Mouse (Mus musculus): ENCODE measurements around the gene Thsd4. TPM values are rescaled to one million over a fixed set of nuclear protein-coding genes. Genes with fewer than 3 reads are reported as not detected.
A peak's percentile ranks its signal among the peaks of the same experiment; 100 is the strongest.

Gene Thsd4
- polyA plus RNA-seq, 1 experiment from 2014 or later, result 12.3 TPM

DNA sequence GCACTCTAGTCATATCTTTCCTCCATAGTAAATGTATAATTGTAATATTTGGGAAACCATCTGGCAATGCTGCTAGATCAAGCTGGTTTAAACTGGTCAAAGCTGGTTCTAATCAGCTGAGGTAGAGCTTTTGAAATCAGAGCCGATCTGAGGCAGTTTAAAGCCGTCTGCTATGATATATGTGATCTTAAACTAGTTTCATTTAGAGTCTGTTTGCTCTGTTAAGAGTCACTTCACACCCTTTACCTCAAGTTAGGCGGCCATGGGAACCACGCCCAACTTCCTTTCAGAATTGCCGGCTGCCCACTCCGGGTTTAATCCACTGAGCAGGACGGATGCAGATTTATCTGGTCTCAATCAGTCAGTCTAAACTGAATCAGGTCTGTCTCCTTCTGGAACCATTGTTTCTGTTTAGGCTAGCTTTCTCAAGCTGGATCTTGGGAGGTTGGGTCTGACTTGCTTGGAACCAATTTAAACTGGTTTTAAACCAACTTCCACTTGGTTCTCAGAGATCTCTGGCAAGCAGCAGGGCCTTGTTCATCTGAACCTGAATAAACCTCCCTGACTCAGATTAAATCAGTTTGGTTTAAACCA is 21.7 kb upstream of the Thsd4 start:
- H3K4me1 ChIP-seq, result no peaks in the 10 kb centered on the region
- H3K4me2 ChIP-seq (replicated peaks), result no peak overlapping the region
- H3K9me3 ChIP-seq, result no peaks in the 10 kb centered on the region
- no peaks in the 10 kb centered on the region for H3K27me3 ChIP-seq
- H3K27ac ChIP-seq, result no peak overlapping the region
- ATAC-seq (ENCODE audit: insufficient number of reproducible peaks, insufficient read depth, low FRiP score, low TSS enrichment), result no peak
- H3K4me3 ChIP-seq, result no peak overlapping the region
- H3K9ac ChIP-seq, result no peak overlapping the region
- no peaks in the 10 kb centered on the region for H3K36me3 ChIP-seq
- WGBS, result 53% methylated on average over 7 of the region's 7 CpGs

DNA sequence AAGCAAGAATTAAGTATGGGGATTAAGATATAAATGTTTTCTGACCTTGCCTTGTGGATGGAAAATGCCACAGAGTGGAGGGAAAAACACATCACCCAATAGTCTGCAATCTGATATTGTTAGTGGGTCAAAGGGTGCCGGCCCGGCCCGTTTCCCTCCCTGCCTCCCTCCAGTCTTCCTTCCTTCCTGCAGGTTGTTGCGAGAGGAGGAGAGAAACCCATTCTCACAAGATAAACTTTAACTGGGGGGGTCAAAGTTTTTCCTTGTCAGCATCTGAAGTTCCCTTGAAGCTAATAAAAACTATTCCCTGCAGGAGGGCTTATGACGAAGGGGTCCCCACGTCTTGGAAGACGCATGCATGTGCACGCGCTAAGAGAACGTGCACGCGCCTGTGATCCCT is 8.5 kb upstream of the Thsd4 start:
- ATAC-seq (ENCODE audit: insufficient number of reproducible peaks, insufficient read depth, low FRiP score, low TSS enrichment), result no peak
- no peaks in the 10 kb centered on the region for H3K9me3 ChIP-seq
- H3K4me1 ChIP-seq, result peaks cover 5% of the 10 kb centered on the region; the same call in 1 of the 2 replicates
- 0 out of 2 replicates have a peak, but pooled peaks cover 3% of the 10 kb centered on the region for H3K27me3 ChIP-seq
- no peak overlapping the region for H3K4me3 ChIP-seq
- 86% methylated on average over 11 of the region's 12 CpGs for WGBS
- H3K9ac ChIP-seq, result no peak overlapping the region
- H3K27ac ChIP-seq, result no peak overlapping the region
- no peaks in the 10 kb centered on the region for H3K36me3 ChIP-seq
- H3K4me2 ChIP-seq (replicated peaks), result no peak overlapping the region

DNA sequence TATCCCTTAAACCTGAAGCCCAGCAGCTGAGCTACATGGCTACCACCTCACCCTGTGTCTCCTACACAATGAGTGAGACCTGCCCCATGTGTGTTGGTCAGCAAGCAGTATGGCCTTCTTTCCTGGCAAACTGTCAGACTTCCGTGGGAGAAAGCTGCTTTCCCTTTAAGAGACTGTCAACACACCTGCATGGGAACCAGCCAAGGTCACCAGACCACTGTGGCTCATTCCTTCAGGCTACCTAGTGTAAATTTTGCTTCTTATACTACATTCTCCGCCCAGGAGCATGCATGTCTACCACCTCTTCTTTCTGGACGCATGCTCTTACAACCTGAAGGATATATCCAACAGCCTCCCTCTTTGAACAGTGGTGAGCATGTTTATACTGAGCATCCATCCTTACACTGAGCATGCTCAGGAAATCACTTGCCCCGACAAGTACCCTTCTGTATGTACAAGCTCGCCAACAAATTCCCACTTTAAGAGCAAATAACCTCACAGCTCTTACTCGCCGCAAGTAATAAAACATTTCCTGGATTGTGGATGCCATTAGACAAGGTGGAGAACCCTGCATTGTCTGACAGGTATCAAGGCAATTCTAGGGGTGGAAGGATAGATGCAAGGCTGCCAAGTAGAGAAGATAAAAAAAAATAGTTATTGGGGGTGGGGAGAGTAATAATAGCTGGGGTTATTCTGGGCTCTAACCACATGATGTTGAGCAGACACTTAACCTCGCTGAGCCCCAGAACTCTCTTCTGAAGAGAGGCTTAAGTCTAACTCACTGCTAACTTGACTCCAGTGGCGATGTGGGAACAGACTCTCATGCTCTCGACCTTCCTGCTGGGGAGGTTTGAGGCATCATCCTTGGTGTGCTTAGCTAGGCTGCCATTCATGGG is 7.8 kb upstream of the Thsd4 start:
- no peak for ATAC-seq (ENCODE audit: insufficient number of reproducible peaks, insufficient read depth, low FRiP score, low TSS enrichment)
- peaks cover 5% of the 10 kb centered on the region; the same call in 1 of the 2 replicates for H3K4me1 ChIP-seq
- no peak overlapping the region for H3K4me2 ChIP-seq (replicated peaks)
- no peak overlapping the region for H3K27ac ChIP-seq
- 81% methylated on average over 10 of the region's 10 CpGs for WGBS
- 0 out of 2 replicates have a peak, but pooled peaks cover 3% of the 10 kb centered on the region for H3K27me3 ChIP-seq
- no peaks in the 10 kb centered on the region for H3K9me3 ChIP-seq
- no peak overlapping the region for H3K4me3 ChIP-seq
- H3K9ac ChIP-seq, result no peak overlapping the region
- no peaks in the 10 kb centered on the region for H3K36me3 ChIP-seq

DNA sequence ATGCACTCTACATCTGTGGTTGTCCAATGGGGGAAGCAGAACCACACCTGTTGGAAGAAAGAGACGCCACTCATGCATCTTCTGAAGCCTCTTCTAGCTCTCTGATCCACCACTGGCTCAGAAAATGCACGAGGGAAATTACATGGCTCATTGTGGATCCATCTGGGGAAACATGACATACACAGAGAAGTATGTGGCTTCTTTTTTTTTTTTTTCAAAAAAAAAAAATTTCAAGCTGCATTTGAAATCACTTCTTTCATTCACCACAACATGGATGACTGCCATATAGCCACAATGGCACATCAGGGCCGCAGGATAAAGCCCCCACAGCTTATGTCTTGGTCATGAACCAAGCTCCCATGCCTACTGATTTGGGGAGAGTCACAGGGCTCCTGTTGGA is 6.4 kb upstream of the Thsd4 start:
- Histone ChIP-seq H3K9ac (no peak overlapping the region), H3K4me3 (no peak overlapping the region), H3K27me3 (0 out of 2 replicates have a peak, but pooled peaks cover 3% of the 10 kb centered on the region), H3K4me2 (replicated peaks) (no peak overlapping the region), H3K9me3 (no peaks in the 10 kb centered on the region), H3K27ac (no peak overlapping the region), H3K4me1 (peaks cover 5% of the 10 kb centered on the region; the same call in 1 of the 2 replicates), H3K36me3 (no peaks in the 10 kb centered on the region)
- whole genome bisulfite sequencing, result 69% methylated on average over 3 of the region's 3 CpGs
- ATAC-seq (ENCODE audit: insufficient number of reproducible peaks, insufficient read depth, low FRiP score, low TSS enrichment), result no peak

DNA sequence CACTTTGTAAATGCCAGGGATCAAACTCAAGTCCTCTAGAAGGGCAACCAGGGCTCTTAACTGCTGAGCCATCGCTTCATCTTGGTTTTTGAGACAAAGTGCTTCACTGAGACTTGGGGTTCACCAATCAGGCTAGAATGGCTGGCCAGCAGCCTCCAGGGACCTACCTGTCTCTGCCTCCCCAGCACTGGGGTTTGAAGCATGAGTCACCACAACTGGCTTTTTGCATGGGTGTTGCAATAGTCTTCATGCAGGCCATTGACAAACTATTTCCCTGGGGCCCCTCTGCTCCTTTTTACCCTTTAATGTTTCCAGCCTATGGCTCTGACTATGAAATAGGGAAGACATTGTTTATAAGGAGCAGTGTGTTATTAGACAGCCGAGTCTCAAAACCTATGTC is 6.0 kb upstream of the Thsd4 start:
- Histone ChIP-seq H3K36me3 (no peaks in the 10 kb centered on the region), H3K27me3 (0 out of 2 replicates have a peak, but pooled peaks cover 2% of the 10 kb centered on the region), H3K4me1 (peaks cover 5% of the 10 kb centered on the region; the same call in 1 of the 2 replicates), H3K27ac (no peak overlapping the region), H3K9me3 (no peaks in the 10 kb centered on the region), H3K4me2 (replicated peaks) (no peak overlapping the region), H3K9ac (no peak overlapping the region), H3K4me3 (no peak overlapping the region)
- ATAC-seq (ENCODE audit: insufficient number of reproducible peaks, insufficient read depth, low FRiP score, low TSS enrichment), result no peak
- WGBS, result 88% methylated on average over 2 of the region's 2 CpGs

DNA sequence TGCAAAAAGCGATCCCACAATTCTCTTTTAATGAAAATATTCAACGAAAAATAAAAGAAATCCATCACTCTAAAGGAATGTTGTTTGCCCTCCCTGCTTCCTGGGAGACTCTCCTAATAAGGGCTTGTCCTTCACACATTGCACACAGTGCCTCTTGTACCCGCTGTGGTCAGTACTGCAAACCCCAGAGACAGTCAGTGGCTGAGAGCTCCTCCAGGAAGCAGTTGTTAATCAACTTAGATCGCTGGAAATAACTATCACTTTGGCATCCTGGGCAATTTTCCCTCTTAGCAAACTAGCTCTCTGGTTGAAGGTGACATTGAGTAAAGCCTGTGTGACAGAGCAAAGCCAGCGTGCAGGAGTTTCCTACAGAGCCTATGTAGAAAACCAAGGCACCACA is 5.2 kb upstream of the Thsd4 start:
- no peak for ATAC-seq (ENCODE audit: insufficient number of reproducible peaks, insufficient read depth, low FRiP score, low TSS enrichment)
- no peak overlapping the region for H3K27ac ChIP-seq
- peaks cover 7% of the 10 kb centered on the region for H3K27me3 ChIP-seq
- no peaks in the 10 kb centered on the region for H3K36me3 ChIP-seq
- WGBS, result 66% methylated on average over 5 of the region's 5 CpGs
- H3K9me3 ChIP-seq, result no peaks in the 10 kb centered on the region
- no peak overlapping the region for H3K4me2 ChIP-seq (replicated peaks)
- H3K4me1 ChIP-seq, result peaks cover 7% of the 10 kb centered on the region; the same call in 1 of the 2 replicates
- H3K4me3 ChIP-seq, result no peak overlapping the region
- H3K9ac ChIP-seq, result no peak overlapping the region

DNA sequence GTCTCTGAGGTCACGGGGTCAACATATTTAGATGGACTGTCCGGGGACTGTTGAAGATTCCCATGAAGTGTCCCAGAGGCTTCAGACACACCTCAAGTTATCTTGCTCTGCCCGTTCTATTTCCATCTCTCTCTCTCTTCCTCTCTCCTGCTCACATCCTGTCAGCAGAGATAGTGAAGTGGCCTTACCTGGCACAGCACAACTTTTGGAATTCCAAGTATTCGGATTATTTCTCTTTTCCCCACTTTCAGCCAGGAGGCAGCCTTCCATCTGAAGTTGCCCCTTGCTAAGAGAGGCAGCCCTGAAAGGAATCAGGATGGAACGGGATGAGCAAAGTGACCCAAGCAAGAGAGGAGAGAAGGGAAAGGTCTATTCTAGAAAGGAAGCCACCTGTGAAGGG is 4.3 kb upstream of the Thsd4 start:
- no peak for ATAC-seq (ENCODE audit: insufficient number of reproducible peaks, insufficient read depth, low FRiP score, low TSS enrichment)

DNA sequence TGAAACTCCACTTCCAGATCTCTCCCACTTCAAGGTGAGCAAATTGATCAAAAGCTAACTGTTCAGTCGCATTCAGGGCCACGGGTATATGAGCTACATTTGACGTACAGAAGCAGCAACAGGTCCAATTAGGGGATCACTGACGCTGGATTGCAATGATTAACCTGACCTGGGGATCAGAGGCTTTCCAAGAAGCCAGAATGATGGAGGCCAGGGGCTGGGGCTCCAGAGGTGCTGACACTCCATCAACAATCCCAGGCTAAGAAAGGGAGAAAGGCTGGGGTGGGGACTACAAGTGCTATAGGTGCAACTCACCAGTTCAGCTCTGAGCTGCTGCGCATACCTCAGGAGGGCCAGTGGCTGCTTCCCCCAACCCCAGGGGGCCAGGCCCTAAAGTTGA is 703 bp downstream of the Thsd4 start:
- 33% methylated on average over 5 of the region's 5 CpGs for WGBS
- peak overlapping the region; percentile 63 for H3K4me3 ChIP-seq
- H3K27me3 ChIP-seq, result peaks cover 31% of the 10 kb centered on the region
- peaks cover 35% of the 10 kb centered on the region for H3K4me1 ChIP-seq
- H3K9ac ChIP-seq, result no peak overlapping the region
- H3K36me3 ChIP-seq, result no peaks in the 10 kb centered on the region
- H3K4me2 ChIP-seq (replicated peaks), result peak overlapping the region; percentile 90
- ATAC-seq (ENCODE audit: insufficient number of reproducible peaks, insufficient read depth, low FRiP score, low TSS enrichment), result no peak
- no peak overlapping the region for H3K27ac ChIP-seq
- H3K9me3 ChIP-seq, result no peaks in the 10 kb centered on the region

More for the DNA sequence above, 4.3 kb upstream of the Thsd4 start:
- Histone ChIP-seq H3K9ac (no peak overlapping the region), H3K36me3 (no peaks in the 10 kb centered on the region), H3K27ac (no peak overlapping the region), H3K4me2 (replicated peaks) (no peak overlapping the region), H3K27me3 (peaks cover 11% of the 10 kb centered on the region), H3K4me1 (peaks cover 14% of the 10 kb centered on the region; the same call in 1 of the 2 replicates), H3K4me3 (no peak overlapping the region), H3K9me3 (no peaks in the 10 kb centered on the region)
- 56% methylated on average over 5 of the region's 5 CpGs for WGBS

DNA sequence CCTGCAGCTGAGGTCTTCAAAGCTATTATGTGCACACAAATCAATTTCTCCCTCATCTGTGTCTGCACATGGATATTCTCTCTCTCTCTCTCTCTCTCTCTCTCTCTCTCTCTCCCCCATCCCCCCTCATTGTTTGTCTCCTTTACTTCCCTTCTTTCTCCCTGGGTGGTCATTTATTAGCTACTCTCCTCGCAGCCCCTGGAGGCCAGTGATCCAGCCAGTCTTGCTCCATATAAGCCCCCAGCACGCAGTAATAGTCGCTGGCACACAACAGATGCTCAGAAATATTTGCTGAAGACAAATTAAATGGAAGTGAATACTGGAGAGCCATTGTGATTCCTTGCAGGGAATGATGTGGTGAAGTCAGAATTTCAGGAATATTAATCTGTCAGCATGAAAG is 2.2 kb downstream of the Thsd4 start:
- ATAC-seq (ENCODE audit: insufficient number of reproducible peaks, insufficient read depth, low FRiP score, low TSS enrichment), result no peak
- H3K27ac ChIP-seq, result no peak overlapping the region
- peaks cover 32% of the 10 kb centered on the region for H3K4me1 ChIP-seq
- H3K36me3 ChIP-seq, result no peaks in the 10 kb centered on the region
- no peak overlapping the region for H3K9ac ChIP-seq
- no peak overlapping the region for H3K4me2 ChIP-seq (replicated peaks)
- WGBS, result 19% methylated on average over 3 of the region's 3 CpGs
- H3K9me3 ChIP-seq, result no peaks in the 10 kb centered on the region
- H3K27me3 ChIP-seq, result peaks cover 31% of the 10 kb centered on the region
- H3K4me3 ChIP-seq, result no peak overlapping the region

DNA sequence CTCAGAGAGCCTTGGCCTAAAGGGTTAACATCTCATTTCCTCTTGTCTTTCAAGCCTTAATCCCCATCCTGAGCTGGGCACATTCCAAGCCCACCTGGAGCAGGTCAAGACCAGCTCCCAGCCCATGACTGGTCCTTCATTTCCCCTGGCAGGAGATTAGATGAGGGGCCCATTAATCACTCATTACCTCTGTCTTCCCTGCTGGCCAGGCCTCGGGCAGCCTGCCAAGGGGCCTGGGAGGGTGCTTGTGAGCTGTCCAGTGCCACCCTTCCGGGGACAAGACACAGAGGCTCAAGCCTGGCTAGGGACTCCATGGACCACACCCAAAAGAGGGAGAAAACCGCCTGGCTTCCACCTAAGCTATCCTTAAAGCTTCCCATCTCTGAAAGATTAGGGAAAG is 3.6 kb downstream of the Thsd4 start:
- no peak for ATAC-seq (ENCODE audit: insufficient number of reproducible peaks, insufficient read depth, low FRiP score, low TSS enrichment)
- Histone ChIP-seq H3K4me2 (replicated peaks) (no peak overlapping the region), H3K4me1 (peaks cover 32% of the 10 kb centered on the region), H3K9ac (no peak overlapping the region), H3K27ac (no peak overlapping the region), H3K4me3 (no peak overlapping the region), H3K9me3 (no peaks in the 10 kb centered on the region), H3K36me3 (no peaks in the 10 kb centered on the region), H3K27me3 (peaks cover 31% of the 10 kb centered on the region)
- 20% methylated on average over 3 of the region's 3 CpGs for WGBS

DNA sequence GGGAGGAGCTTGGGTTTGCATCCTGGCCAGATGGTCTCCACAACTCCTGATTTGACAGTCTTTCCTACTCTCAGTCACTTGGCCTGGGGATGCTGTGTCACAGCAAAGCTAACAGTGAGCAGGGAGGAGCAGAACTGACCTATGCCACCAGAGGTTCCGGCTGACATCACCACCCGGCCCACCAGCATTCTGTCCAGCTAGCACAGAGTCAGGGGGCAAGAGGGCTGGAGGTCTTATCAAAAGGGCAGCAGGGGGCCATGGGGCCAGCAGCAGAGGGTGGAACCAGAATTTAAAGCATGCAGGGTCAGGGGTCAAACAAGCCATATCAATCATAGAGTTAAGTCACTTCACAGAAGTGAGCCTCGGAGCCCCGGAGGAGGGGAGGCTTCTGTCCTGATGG is 4.7 kb downstream of the Thsd4 start:
- H3K4me1 ChIP-seq, result peaks cover 31% of the 10 kb centered on the region
- H3K27ac ChIP-seq, result no peak overlapping the region
- H3K36me3 ChIP-seq, result no peaks in the 10 kb centered on the region
- ATAC-seq (ENCODE audit: insufficient number of reproducible peaks, insufficient read depth, low FRiP score, low TSS enrichment), result no peak
- no peaks in the 10 kb centered on the region for H3K9me3 ChIP-seq
- H3K4me2 ChIP-seq (replicated peaks), result no peak overlapping the region
- H3K9ac ChIP-seq, result no peak overlapping the region
- H3K4me3 ChIP-seq, result no peak overlapping the region
- 19% methylated on average over 4 of the region's 4 CpGs for WGBS
- H3K27me3 ChIP-seq, result peaks cover 25% of the 10 kb centered on the region

DNA sequence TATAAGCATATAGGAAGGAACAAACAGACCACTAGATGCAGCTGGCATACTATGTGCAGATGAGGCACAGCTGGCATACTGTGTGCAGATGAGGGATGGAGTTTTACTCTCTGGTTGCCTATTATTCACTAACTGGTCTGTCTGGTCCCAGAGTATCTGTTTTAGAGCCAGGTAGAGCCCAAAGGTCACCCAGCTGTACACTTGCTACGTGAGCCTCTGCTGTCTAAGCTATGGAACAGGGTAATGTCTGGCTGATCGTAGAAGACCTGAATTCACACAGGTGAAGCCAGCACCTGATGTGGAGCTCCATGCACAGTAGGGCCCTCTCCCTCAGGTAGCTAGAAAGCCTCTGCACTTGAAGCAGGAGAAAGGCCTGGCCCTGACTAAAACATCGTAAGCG is 5.5 kb downstream of the Thsd4 start:
- Histone ChIP-seq H3K9me3 (no peaks in the 10 kb centered on the region), H3K36me3 (no peaks in the 10 kb centered on the region), H3K4me3 (no peak overlapping the region), H3K27ac (no peak overlapping the region), H3K4me1 (peaks cover 24% of the 10 kb centered on the region), H3K4me2 (replicated peaks) (no peak overlapping the region), H3K27me3 (peaks cover 22% of the 10 kb centered on the region), H3K9ac (no peak overlapping the region)
- 88% methylated on average over 4 of the region's 4 CpGs for WGBS
- no peak for ATAC-seq (ENCODE audit: insufficient number of reproducible peaks, insufficient read depth, low FRiP score, low TSS enrichment)
